Mouse (Mus musculus) embryo, embryonic 10 days (tissue): ENCODE data around the gene Tox2.

Experiments used
- DNase-seq: peaks from one replicate; pipeline ENCODE4 v3.0.0-alpha.2; 2015; ENCODE audit warnings: low spot score

Gene Tox2

GRCm38 (mm10) chr2:163254228-163254627, 51.3 kb downstream of the Tox2 start:
- no peak for DNase-seq

GRCm38 (mm10) chr2:163256765-163257164, 53.8 kb downstream of the Tox2 start:
- DNase-seq, result no peak

GRCm38 (mm10) chr2:163261362-163262054, 58.6 kb downstream of the Tox2 start:
- no peak for DNase-seq

- DNase-seq, result no peak
These were observed 59.1 kb downstream of the Tox2 start for GRCm38 (mm10) chr2:163262055-163262420.

GRCm38 (mm10) chr2:163267097-163267496, 64.2 kb downstream of the Tox2 start:
- DNase-seq, result no peak

GRCm38 (mm10) chr2:163271581-163272492, 68.9 kb downstream of the Tox2 start:
- no peak for DNase-seq

- no peak for DNase-seq
These were observed 70.9 kb downstream of the Tox2 start for GRCm38 (mm10) chr2:163273815-163274214.

GRCm38 (mm10) chr2:163275986-163276385, 73.1 kb downstream of the Tox2 start:
- no peak for DNase-seq

GRCm38 (mm10) chr2:163277979-163278378, 75.1 kb downstream of the Tox2 start:
- DNase-seq, result no peak

GRCm38 (mm10) chr2:163280636-163281322, 77.9 kb downstream of the Tox2 start:
- DNase-seq, result no peak

- DNase-seq, result no peak
These were observed 81.9 kb downstream of the Tox2 start for GRCm38 (mm10) chr2:163284856-163285255.

- DNase-seq, result no peak
These were observed 82.4 kb downstream of the Tox2 start for GRCm38 (mm10) chr2:163285335-163285734.

- DNase-seq, result peak; percentile 35
These were observed 82.8 kb downstream of the Tox2 start for GRCm38 (mm10) chr2:163285762-163286161.

- peak; percentile 74 for DNase-seq
These were observed 86.0 kb downstream of the Tox2 start for GRCm38 (mm10) chr2:163288881-163289379.

- DNase-seq, result no peak
These were observed 94.2 kb downstream of the Tox2 start for GRCm38 (mm10) chr2:163296999-163297630.

GRCm38 (mm10) chr2:163300069-163301060, 97.4 kb downstream of the Tox2 start:
- peak; percentile 30 for DNase-seq

GRCm38 (mm10) chr2:163301641-163302040, 98.7 kb downstream of the Tox2 start:
- no peak for DNase-seq

- no peak for DNase-seq
These were observed 100.1 kb downstream of the Tox2 start for GRCm38 (mm10) chr2:163303037-163303436.

GRCm38 (mm10) chr2:163309376-163309775, 106.5 kb downstream of the Tox2 start:
- no peak for DNase-seq

GRCm38 (mm10) chr2:163310163-163310688, 107.3 kb downstream of the Tox2 start:
- DNase-seq, result no peak
